Mouse (Mus musculus): Measurements from ENCODE around the gene Musk.

GRCm38 (mm10) chr4:58317536-58317935, 31.8 kb downstream of the Musk start:
- TF ChIP-seq EP300 (optimal IDR thresholded peaks at IDR 0.05), result no peak
- TF ChIP-seq CTCF (IDR thresholded peaks at IDR 0.05; ENCODE audit: low read depth), result no peak
